Mouse (Mus musculus) heart, adult 2 months (tissue): ENCODE measurements at regions not wholly inside any gene's neighbourhood (a gene's known extent, or its start where the extent isn't known, plus 50 kb on each side); places are given as distances from the start of the nearest gene placed in this dataset.
"Not testable (repeated sequence)": the region's sequence is repeated elsewhere in the genome, so short reads cannot be mapped to it uniquely, and the experiment has no call there.

Experiments used
- CTCF ChIP-seq: fragments of 200-600 bp; IDR thresholded peaks from 2 replicates; pipeline ENCODE4 v1.8.1; 2022; ENCODE audit warnings: antibody characterized with exemption, mild to moderate bottlenecking, moderate library complexity
- EP300 ChIP-seq: fragments of 200-500 bp; IDR thresholded peaks from 2 replicates; pipeline ENCODE4 v1.6.1; 2011; ENCODE audit warnings: low read depth, low read length, control low read depth; ENCODE audit not compliant: insufficient read depth
- POLR2A ChIP-seq: fragments of 200-500 bp; IDR thresholded peaks from 2 replicates; pipeline ENCODE4 v1.6.1; 2011; ENCODE audit warnings: mild to moderate bottlenecking, low read depth, low read length, control low read depth; ENCODE audit not compliant: insufficient read depth

GRCm38 (mm10) chr4:67320098-67320497, 492.7 kb downstream of the Tlr4 start:
- not testable (repeated sequence) for TF ChIP-seq EP300, CTCF, POLR2A
